Mouse (Mus musculus): ENCODE measurements around the gene Skap2.

Skap2 gene

DNA sequence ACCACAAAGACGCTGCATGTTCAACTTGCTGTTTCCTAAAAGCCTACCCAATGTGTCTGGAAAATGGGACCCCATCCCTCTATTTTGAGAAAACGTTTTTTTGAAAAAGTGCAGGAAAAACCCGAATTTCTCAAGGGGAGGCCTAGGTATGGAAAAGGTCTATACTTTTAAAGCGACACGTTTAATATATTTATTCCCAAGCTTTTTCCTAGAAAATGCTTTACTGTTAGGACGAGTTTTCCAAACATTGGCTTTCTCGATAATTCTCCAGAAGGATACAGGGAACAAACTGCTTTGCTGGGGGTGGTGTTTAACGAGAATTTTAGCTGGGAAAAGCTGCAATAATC lies 6.8 kb downstream of the Skap2 start:
- no peak for DNase-seq (ENCODE audit: low spot score in 2 of 2)

- DNase-seq (ENCODE audit: low spot score in 2 of 2) = no peak
Measured at GRCm38 (mm10) chr6:52004995-52005394, 7.4 kb downstream of the Skap2 start.

GRCm38 (mm10) chr6:52002676-52003075 lies 9.7 kb downstream of the Skap2 start:
- no peak for DNase-seq (ENCODE audit: low spot score in 2 of 2)

DNA sequence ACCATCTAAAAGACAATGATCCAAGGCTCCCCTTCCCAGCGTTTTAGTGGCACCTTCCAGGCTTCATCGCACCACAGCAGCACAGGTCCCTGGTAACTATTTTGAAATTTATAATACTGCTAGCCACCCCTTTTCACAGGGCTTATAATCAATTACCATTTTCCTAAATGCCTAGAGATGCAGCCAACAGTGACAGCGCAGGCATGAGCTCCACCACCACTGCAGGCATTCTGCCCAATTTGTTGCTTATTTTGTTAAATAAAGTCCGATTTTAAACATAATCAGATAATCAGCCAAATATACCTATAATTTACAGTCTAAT lies 13.2 kb downstream of the Skap2 start:
- DNase-seq (ENCODE audit: low spot score in 2 of 2) = no peak

GRCm38 (mm10) chr6:51998409-51999156 lies 13.8 kb downstream of the Skap2 start:
- DNase-seq (ENCODE audit: low spot score in 2 of 2) = no peak

- DNase-seq (ENCODE audit: low spot score in 2 of 2) = no peak
Measured at GRCm38 (mm10) chr6:51987999-51988398, 24.4 kb downstream of the Skap2 start.

GRCm38 (mm10) chr6:51977638-51978037 lies 34.7 kb downstream of the Skap2 start:
- DNase-seq (ENCODE audit: low spot score in 2 of 2) = no peak

DNA sequence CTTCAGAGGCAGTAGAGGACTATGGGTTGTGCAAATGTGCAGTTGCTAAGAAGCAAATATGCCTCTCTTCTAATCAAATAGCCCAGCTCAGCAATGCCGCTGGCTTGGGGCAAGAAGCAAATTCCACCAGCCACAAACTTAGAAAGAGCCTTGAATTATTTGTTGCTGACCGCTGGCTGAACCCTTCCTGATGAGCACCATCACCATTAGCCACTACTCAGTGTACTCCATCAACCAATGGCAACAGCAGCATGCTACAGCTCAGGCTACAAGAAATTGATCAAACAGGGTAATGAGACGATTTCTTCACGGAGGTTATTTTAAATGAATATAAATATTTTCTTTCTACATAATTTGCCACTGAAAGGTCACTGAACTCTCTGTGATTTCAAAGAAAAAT lies 36.6 kb downstream of the Skap2 start:
- no peak for DNase-seq (ENCODE audit: low spot score in 2 of 2)

GRCm38 (mm10) chr6:51958992-51959391 lies 53.4 kb downstream of the Skap2 start:
- DNase-seq (ENCODE audit: low spot score in 2 of 2) = no peak

DNA sequence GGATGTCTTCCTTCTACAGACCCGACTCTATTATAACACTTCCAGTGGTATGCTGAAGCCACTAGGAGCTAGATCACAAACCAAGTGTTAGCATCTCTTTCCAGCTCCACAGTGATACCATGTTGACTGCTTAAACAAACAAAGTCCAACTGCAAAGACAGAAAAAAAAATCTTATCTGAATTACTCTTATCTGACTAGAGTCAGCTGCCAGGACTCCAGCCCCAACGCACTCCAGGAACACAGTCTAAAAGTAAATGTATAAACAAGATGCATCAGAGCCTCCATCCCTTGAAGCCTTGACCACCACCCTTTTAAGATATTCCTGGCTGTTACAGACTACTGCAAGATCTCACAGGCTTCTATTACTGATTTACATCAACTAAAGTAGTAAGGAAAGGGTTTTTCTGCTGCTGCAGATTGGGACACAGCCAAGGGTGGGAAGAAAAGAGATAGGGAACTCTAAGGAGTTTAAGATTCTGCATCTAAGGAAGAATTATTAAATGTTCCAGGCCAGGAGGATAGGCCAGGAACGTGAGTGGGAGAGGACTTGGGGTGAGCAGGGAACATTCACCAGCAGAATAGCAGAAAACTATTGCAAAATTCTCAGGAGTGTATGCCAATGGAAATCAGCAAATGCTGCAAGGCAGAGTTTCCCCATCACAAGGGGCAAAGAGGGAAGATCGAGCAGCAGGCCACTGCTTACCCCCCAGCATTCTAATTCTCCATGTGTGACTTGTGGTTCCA lies 56.1 kb downstream of the Skap2 start:
- no peak for DNase-seq (ENCODE audit: low spot score in 2 of 2)

DNA sequence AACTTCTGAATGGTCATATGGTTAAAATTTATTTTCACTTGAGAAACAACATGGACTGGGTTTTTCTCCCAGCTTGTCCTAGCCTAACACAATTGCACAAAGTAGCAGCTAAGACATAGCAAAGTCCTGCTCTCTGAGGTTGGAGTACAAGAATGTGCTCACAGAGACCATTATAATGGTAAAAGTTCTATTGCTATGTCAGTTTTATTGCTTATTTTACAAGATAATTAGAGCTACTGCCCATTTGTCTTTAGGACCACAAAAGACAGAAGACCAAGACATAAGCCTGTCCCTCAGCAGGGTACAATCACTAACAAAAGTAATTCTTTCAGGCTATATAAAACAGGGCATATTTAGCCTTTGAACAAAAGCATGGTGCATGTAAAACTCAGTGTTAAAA lies 64.7 kb downstream of the Skap2 start:
- no peak for DNase-seq (ENCODE audit: low spot score in 2 of 2)

DNA sequence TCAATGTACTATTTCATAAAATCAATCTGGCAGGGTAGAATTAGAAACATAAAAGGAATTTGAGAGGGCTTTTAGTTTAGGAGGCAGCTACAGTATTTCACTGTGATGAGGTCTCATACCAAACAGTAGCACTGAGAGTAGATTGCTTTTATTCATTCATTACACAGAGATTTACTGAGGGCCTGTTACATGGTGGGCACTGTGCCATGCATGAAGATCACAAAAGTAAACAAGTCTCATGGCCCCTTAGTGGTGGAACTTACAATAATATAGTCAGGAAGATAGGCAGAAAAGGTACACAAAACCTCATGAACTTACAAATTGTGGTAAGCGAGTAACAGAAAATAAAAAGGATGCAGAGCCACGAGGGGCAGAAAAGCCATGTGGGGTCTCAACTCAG lies 67.4 kb downstream of the Skap2 start:
- no peak for DNase-seq (ENCODE audit: low spot score in 2 of 2)

- DNase-seq (ENCODE audit: low spot score in 2 of 2) = no peak
Measured at GRCm38 (mm10) chr6:51933998-51934397, 78.4 kb downstream of the Skap2 start.

- no peak for DNase-seq (ENCODE audit: low spot score in 2 of 2)
Measured at GRCm38 (mm10) chr6:51933034-51933611, 79.2 kb downstream of the Skap2 start.

GRCm38 (mm10) chr6:51927101-51927500 lies 85.2 kb downstream of the Skap2 start:
- no peak for DNase-seq (ENCODE audit: low spot score in 2 of 2)

DNA sequence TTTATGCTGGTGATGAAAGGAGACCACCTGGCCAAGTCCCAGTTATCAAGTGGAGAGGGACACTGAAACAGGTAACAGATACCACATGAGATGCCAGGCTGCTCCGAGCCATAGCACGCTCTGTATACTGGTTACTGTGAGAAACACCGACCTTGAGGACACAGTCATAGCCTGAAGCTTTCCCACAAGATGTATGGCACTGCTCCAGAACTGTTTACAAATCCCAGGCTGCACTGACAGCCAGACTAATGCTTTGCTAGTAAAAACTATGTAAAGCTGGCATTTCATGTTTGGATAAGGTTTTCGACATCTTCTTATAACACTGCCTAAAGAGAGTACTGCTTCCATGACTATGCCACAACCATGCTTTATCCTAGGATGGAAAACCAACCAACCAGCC lies 90.5 kb downstream of the Skap2 start:
- DNase-seq (ENCODE audit: low spot score in 2 of 2) = no peak

- no peak for DNase-seq (ENCODE audit: low spot score in 2 of 2)
Measured at GRCm38 (mm10) chr6:51908495-51908894, 103.9 kb downstream of the Skap2 start.

- DNase-seq (ENCODE audit: low spot score in 2 of 2) = no peak
Measured at GRCm38 (mm10) chr6:51905659-51906058, 106.7 kb downstream of the Skap2 start.

DNA sequence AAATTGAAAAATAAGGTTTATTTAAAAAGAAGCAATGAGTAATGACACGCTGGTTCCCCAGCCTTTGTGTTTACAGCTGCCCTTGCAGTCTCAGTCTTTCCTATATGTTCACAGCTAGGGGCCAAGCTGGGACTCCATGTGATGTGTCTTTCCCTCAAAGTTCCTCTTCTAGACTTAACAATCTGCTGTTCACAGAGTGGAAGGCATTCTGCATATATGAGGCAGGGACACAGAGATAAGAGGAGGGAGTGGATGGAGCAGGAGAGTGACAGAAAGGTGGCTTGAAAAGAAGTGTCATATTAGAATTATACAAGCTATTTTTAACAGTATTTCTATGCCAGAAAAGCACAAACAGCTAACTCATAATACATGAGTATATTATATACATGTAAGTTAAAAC lies 110.8 kb downstream of the Skap2 start:
- DNase-seq (ENCODE audit: low spot score in 2 of 2) = no peak

DNA sequence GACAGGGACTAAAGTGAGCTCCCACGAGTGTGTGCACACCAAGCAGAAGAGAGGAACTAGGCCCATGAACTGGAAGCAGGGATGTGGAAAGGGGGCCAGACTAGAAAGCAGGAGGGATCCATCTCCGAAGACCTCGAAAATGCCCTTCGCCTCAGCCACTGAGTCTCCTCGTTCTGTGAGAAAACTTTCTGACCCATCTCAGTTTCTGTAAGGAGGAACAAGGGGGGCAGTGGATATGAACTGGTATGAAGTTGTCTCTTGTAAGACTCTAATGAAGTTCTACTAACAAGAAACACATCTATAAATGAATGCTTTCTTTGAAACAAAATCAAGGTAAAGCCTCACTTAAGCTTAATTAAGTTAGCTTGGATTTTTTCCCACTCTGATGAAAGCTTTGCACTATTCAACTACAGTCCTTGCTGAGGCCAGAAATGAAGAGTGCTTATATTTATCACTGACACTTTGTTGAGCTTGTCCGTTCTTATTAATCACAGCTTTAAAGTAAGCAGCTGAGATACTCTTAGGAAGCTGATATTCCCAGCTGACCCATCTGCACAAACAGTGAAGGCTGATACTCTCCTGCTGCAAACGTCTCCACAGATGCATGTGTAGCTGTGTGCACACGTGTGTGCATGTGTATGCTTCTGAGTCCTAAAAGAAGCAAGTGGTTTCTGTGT lies 113.9 kb downstream of the Skap2 start:
- no peak for DNase-seq (ENCODE audit: low spot score in 2 of 2)

GRCm38 (mm10) chr6:51895753-51896152 lies 116.6 kb downstream of the Skap2 start:
- no peak for DNase-seq (ENCODE audit: low spot score in 2 of 2)

- no peak for DNase-seq (ENCODE audit: low spot score in 2 of 2)
Measured at GRCm38 (mm10) chr6:51894717-51895116, 117.6 kb downstream of the Skap2 start.

- no peak for DNase-seq (ENCODE audit: low spot score in 2 of 2)
Measured at GRCm38 (mm10) chr6:51890356-51890755, 122.0 kb downstream of the Skap2 start.

Data from natural killer cell, adult 2 months (primary cell).